Mouse (Mus musculus) heart, postnatal 36 days (tissue): ENCODE results near the gene Oaz1. TPM values are rescaled to one million over a fixed set of nuclear protein-coding genes. Genes with fewer than 3 reads are reported as not detected.
A peak's percentile ranks its signal among the peaks of the same experiment; 100 is the strongest.

Experiments
- DNase-seq, 2 experiments: peaks; one replicate each; pipeline ENCODE4 v3.0.0; 2021 to 2022
- intact Hi-C: fragments of 180-260 bp; cut with DNase I; formaldehyde crosslinking; loops from one replicate; pipeline ENCODE4 v1.15.1; 2025
- total RNA-seq, 2 experiments: library from RNA; stranded (reverse); gene quantifications; 2 replicates each; pipeline ENCODE4 v1.2.3; 2021

Gene Oaz1
- total RNA-seq, 2 experiments from 2014 or later = 850 to 884 TPM

- DNase-seq = no peak
- intact Hi-C loops = no loop called here
Measured at GRCm38 (mm10) chr10:80843931-80844547, 17.6 kb downstream of the Oaz1 start, which contains the start of gene Lingo3. TSS of gene Lingo3 (minus strand) at chr10:80844039.

GRCm38 (mm10) chr10:80845055-80845693, 18.7 kb downstream of the Oaz1 start:
- intact Hi-C loops = no loop called here
- no peak for DNase-seq

- DNase-seq = no peak
- intact Hi-C loops = no loop called here
Measured at GRCm38 (mm10) chr10:80845732-80846131, 19.3 kb downstream of the Oaz1 start.

GRCm38 (mm10) chr10:80848571-80848970, 22.1 kb downstream of the Oaz1 start:
- no peak for DNase-seq
- intact Hi-C loops = no loop called here

- intact Hi-C loops = no loop called here
- DNase-seq = peak; percentile 99
Measured at GRCm38 (mm10) chr10:80854913-80855748, 28.7 kb downstream of the Oaz1 start, which contains the start of the genes Lsm7 and Sppl2b. TSS of gene Lsm7 (minus strand) at chr10:80855209. TSS of gene Sppl2b (plus strand) at chr10:80855275.

- no peak for DNase-seq
- intact Hi-C loops = no loop called here
Measured at GRCm38 (mm10) chr10:80855749-80856073, 29.3 kb downstream of the Oaz1 start.

- intact Hi-C loops = no loop called here
- peak in 1 of 2 experiments; percentile 18 for DNase-seq
Measured at GRCm38 (mm10) chr10:80856267-80856666, 29.8 kb downstream of the Oaz1 start.

- intact Hi-C loops = no loop called here
- DNase-seq = no peak
Measured at GRCm38 (mm10) chr10:80856908-80857307, 30.5 kb downstream of the Oaz1 start.

- DNase-seq = no peak
- intact Hi-C loops = no loop called here
Measured at GRCm38 (mm10) chr10:80857386-80857785, 30.9 kb downstream of the Oaz1 start.

- no peak for DNase-seq
- intact Hi-C loops = no loop called here
Measured at GRCm38 (mm10) chr10:80857848-80858247, 31.4 kb downstream of the Oaz1 start.

- no peak for DNase-seq
- intact Hi-C loops = no loop called here
Measured at GRCm38 (mm10) chr10:80858350-80858935, 32.0 kb downstream of the Oaz1 start.

GRCm38 (mm10) chr10:80862305-80862704, 35.8 kb downstream of the Oaz1 start:
- intact Hi-C loops = no loop called here

GRCm38 (mm10) chr10:80864446-80864845, 38.0 kb downstream of the Oaz1 start:
- no peak for DNase-seq
- intact Hi-C loops = no loop called here

More at GRCm38 (mm10) chr10:80862305-80862704, 35.8 kb downstream of the Oaz1 start:
- DNase-seq = no peak

GRCm38 (mm10) chr10:80870993-80871392, 44.5 kb downstream of the Oaz1 start:
- DNase-seq = no peak
- intact Hi-C loops = no loop called here

- intact Hi-C loops = no loop called here
Measured at GRCm38 (mm10) chr10:80871581-80871980, 45.1 kb downstream of the Oaz1 start, which contains the start of gene Tmprss9. TSS of gene Tmprss9 (plus strand) at chr10:80871848.

GRCm38 (mm10) chr10:80874035-80874434, 47.6 kb downstream of the Oaz1 start:
- intact Hi-C loops = no loop called here
- no peak for DNase-seq

More at GRCm38 (mm10) chr10:80871581-80871980, 45.1 kb downstream of the Oaz1 start, which contains the start of gene Tmprss9:
- no peak for DNase-seq

GRCm38 (mm10) chr10:80876028-80876427, 49.6 kb downstream of the Oaz1 start:
- intact Hi-C loops = loop anchor here (1.0 kb wide), 1 partner anchor 129 kb away; no protein-coding TSS in a partner anchor
- DNase-seq = peak; percentile 56 to 64

- no peak for DNase-seq
- intact Hi-C loops = loop anchor here (1.0 kb wide), 1 partner anchor 129 kb away; no protein-coding TSS in a partner anchor
Measured at GRCm38 (mm10) chr10:80876594-80876993, 50.1 kb downstream of the Oaz1 start.
